26 mouse cellular contexts compared by ENCODE assay signal in the genomic region with DNA sequence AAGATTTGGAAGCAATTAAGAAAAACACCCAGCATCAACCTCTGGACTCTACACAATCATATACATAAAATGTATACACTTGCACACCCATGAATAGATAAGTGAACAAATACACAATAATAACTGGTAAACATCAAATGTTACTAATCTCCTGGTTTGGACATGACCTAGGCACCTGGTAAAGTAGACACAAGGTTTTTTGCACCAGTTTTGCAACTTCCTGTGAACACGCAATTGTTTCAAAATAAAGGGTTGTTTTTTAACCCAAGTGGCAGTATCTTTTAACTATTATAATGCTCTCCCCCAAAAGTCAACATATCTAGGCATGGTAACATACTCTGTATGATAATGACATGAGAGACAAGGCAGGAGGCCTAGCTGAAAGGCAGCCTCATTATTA. TPM values are rescaled to one million over a fixed set of nuclear protein-coding genes. Genes with fewer than 3 reads are reported as not detected.
A peak's percentile ranks its signal among the peaks of the same experiment; 100 is the strongest.
DNase-seq lines count a peak whose midpoint lies in the region; ATAC-seq and TF ChIP-seq lines count a peak whose summit lies in the region.
"Had no signal": no experiment of that assay in that cellular context is flagged by ENCODE, and none has a peak within 500 bp of the region (broad histone marks: within the 10 kb centered on the region; RNA-seq: fewer than 3 reads in every experiment).

No protein-coding gene starts in this region.

- no peak overlapping the region for H3K4me3 ChIP-seq in liver, adult 2 months (ENCODE audit: insufficient read depth, low read depth, low read length)
- H3K4me3 ChIP-seq in liver, embryonic 12.5 days: no peak overlapping the region
- H3K4me3 ChIP-seq in liver, embryonic 16.5 days (ENCODE audit: low read depth, low read length): no peak overlapping the region
- no peak overlapping the region for H3K4me3 ChIP-seq in liver, embryonic 11.5 days (ENCODE audit: low read depth, low read length)
- no peak overlapping the region for H3K4me3 ChIP-seq in liver, postnatal 0 days (ENCODE audit: low read depth, low read length)
- no peak overlapping the region for H3K4me3 ChIP-seq in limb, embryonic 10.5 days
- H3K4me3 ChIP-seq: embryonic facial prominence, embryonic 10.5 days; embryonic facial prominence, embryonic 12.5 days; forebrain, embryonic 13.5 days; forebrain, embryonic 15.5 days had no signal

- TF ChIP-seq EP300 in liver, postnatal 0 days (IDR thresholded peaks at IDR 0.05; ENCODE audit: low read depth): no peak

- TF ChIP-seq POLR2A in liver, adult 2 months (IDR thresholded peaks at IDR 0.05; ENCODE audit: extremely low read depth, insufficient read depth, low read length): no peak

- no peak for TF ChIP-seq CTCF in liver, adult 2 months (IDR thresholded peaks at IDR 0.05; ENCODE audit: low read depth, low read length)
- TF ChIP-seq CTCF in liver, postnatal 0 days (IDR thresholded peaks at IDR 0.05; ENCODE audit: low read depth): no peak

- peak; percentile 82 for DNase-seq in liver, adult 2 months (ENCODE audit: extremely low read depth, low read depth, low spot score)
- no peak for DNase-seq in liver, embryonic 11.5 days (ENCODE audit: low spot score)
- no peak for DNase-seq in liver, postnatal 0 days
- DNase-seq in limb, embryonic 10.5 days (ENCODE audit: low spot score): no peak
- DNase-seq in frontal cortex, postnatal 25 days (ENCODE audit: low spot score in 2 of 2): no peak
- DNase-seq: adrenal gland, adult 8-10 months; adrenal gland, postnatal 14 days; adrenal gland, postnatal 36 days; B cell, adult 2 months; cerebellum, adult 11 months; cerebellum, adult 18-20 months; cerebellum, adult 8-10 months; cerebellum, adult 9-11 months; cerebellum, postnatal 14 days; cerebellum, postnatal 36 days; embryo, embryonic 11 days had no signal

- ATAC-seq in liver, embryonic 12.5 days: no peak
- no peak for ATAC-seq in liver, embryonic 16.5 days (ENCODE audit: low read depth)
- no peak for ATAC-seq in liver, embryonic 11.5 days (replicated peaks; ENCODE audit: low FRiP score)
- peak; percentile 53 for ATAC-seq in liver, postnatal 0 days
- ATAC-seq: activated CD4-positive, CD25-positive, alpha-beta regulatory T cell, adult 4 months; CD4-positive, CD25-positive, alpha-beta regulatory T cell, adult 4 months; forebrain, embryonic 13.5 days; forebrain, embryonic 15.5 days; Patski had no signal

- H3K4me1 ChIP-seq in liver, adult 2 months (ENCODE audit: control insufficient read depth, insufficient read depth, low read length): peaks cover 12% of the 10 kb centered on the region
- H3K4me1 ChIP-seq in liver, embryonic 12.5 days: peaks cover 47% of the 10 kb centered on the region
- peaks cover 15% of the 10 kb centered on the region for H3K4me1 ChIP-seq in liver, embryonic 16.5 days (ENCODE audit: control insufficient read depth, low read depth, low read length)
- H3K4me1 ChIP-seq in liver, embryonic 11.5 days (replicated peaks; ENCODE audit: control insufficient read depth, insufficient read depth, low read length): peaks cover 19% of the 10 kb centered on the region
- peaks cover 29% of the 10 kb centered on the region for H3K4me1 ChIP-seq in liver, postnatal 0 days (ENCODE audit: insufficient read depth)
- H3K4me1 ChIP-seq in limb, embryonic 10.5 days: peaks cover 7% of the 10 kb centered on the region

- H3K79me2 ChIP-seq in liver, adult 2 months (ENCODE audit: control insufficient read depth, insufficient read depth, low read length): peaks cover 60% of the 10 kb centered on the region

- peak overlapping the region; percentile 93 for H3K27ac ChIP-seq in liver, adult 2 months (replicated peaks; ENCODE audit: insufficient read depth, low read depth, low read length)
- no peak overlapping the region for H3K27ac ChIP-seq in liver, embryonic 12.5 days
- H3K27ac ChIP-seq in liver, embryonic 16.5 days (ENCODE audit: low read length): peak overlapping the region; percentile 45; the same call in 1 of the 2 replicates
- no peak overlapping the region for H3K27ac ChIP-seq in liver, embryonic 11.5 days (ENCODE audit: low read depth, low read length)
- H3K27ac ChIP-seq in liver, postnatal 0 days (ENCODE audit: low read depth): peak overlapping the region; percentile 77
- H3K27ac ChIP-seq in limb, embryonic 10.5 days: no peak overlapping the region
- H3K27ac ChIP-seq: embryonic facial prominence, embryonic 10.5 days; embryonic facial prominence, embryonic 12.5 days; forebrain, embryonic 13.5 days; forebrain, embryonic 15.5 days had no signal

- 8% methylated on average over 1 of the region's 1 CpGs for WGBS in liver, adult 2 months
- 74% methylated on average over 1 of the region's 1 CpGs for WGBS in liver, embryonic 12.5 days (ENCODE audit: insufficient replicate concordance)
- WGBS in liver, embryonic 16.5 days (ENCODE audit: insufficient replicate concordance): 62% methylated on average over 1 of the region's 1 CpGs
- 84% methylated on average over 1 of the region's 1 CpGs for WGBS in liver, embryonic 11.5 days
- 34% methylated on average over 1 of the region's 1 CpGs for WGBS in liver, postnatal 0 days (ENCODE audit: insufficient replicate concordance)
- WGBS in limb, embryonic 10.5 days: 90% methylated on average over 1 of the region's 1 CpGs

- H3K27me3 ChIP-seq in liver, adult 2 months (ENCODE audit: control insufficient read depth, insufficient read depth, low read length): no peaks in the 10 kb centered on the region
- no peaks in the 10 kb centered on the region for H3K27me3 ChIP-seq in liver, embryonic 12.5 days (replicated peaks)
- no peaks in the 10 kb centered on the region for H3K27me3 ChIP-seq in liver, embryonic 16.5 days (ENCODE audit: control insufficient read depth, insufficient read depth, low read depth, low read length)
- H3K27me3 ChIP-seq in liver, embryonic 11.5 days (replicated peaks; ENCODE audit: control insufficient read depth, insufficient read depth, low read length): no peaks in the 10 kb centered on the region
- H3K27me3 ChIP-seq in liver, postnatal 0 days (ENCODE audit: insufficient read depth, low read length): no peaks in the 10 kb centered on the region
- no peaks in the 10 kb centered on the region for H3K27me3 ChIP-seq in limb, embryonic 10.5 days (ENCODE audit: low read depth, poor library complexity, severe bottlenecking)
- H3K27me3 ChIP-seq: CH12.LX; embryonic facial prominence, embryonic 12.5 days; forebrain, embryonic 13.5 days; forebrain, embryonic 15.5 days; Patski had no signal

- peak overlapping the region; percentile 21; the same call in 1 of the 2 replicates for H3K9ac ChIP-seq in liver, adult 2 months (ENCODE audit: low read depth, low read length)
- no peak overlapping the region for H3K9ac ChIP-seq in liver, embryonic 12.5 days
- H3K9ac ChIP-seq in liver, embryonic 16.5 days (ENCODE audit: low read depth, low read length): no peak overlapping the region
- no peak overlapping the region for H3K9ac ChIP-seq in liver, embryonic 11.5 days (ENCODE audit: low read depth, low read length)
- H3K9ac ChIP-seq in liver, postnatal 0 days (replicated peaks): no peak overlapping the region
- H3K9ac ChIP-seq: embryonic facial prominence, embryonic 12.5 days; forebrain, embryonic 13.5 days; forebrain, embryonic 15.5 days had no signal

- no peak overlapping the region for H3K4me2 ChIP-seq in liver, embryonic 12.5 days
- no peak overlapping the region for H3K4me2 ChIP-seq in liver, embryonic 16.5 days (ENCODE audit: low read depth, low read length)
- no peak overlapping the region for H3K4me2 ChIP-seq in liver, embryonic 11.5 days
- H3K4me2 ChIP-seq in liver, postnatal 0 days (ENCODE audit: low read depth, low read length): no peak overlapping the region
- H3K4me2 ChIP-seq: embryonic facial prominence, embryonic 12.5 days; forebrain, embryonic 13.5 days; forebrain, embryonic 15.5 days had no signal

- H3K36me3 ChIP-seq in liver, adult 2 months (ENCODE audit: control insufficient read depth, insufficient read depth, low read length): no peaks in the 10 kb centered on the region
- H3K36me3 ChIP-seq in liver, embryonic 12.5 days: peaks cover 27% of the 10 kb centered on the region
- H3K36me3 ChIP-seq in liver, embryonic 16.5 days (ENCODE audit: control insufficient read depth, insufficient read depth): no peaks in the 10 kb centered on the region; the same call in 1 of the 2 replicates
- peaks cover 8% of the 10 kb centered on the region; the same call in 1 of the 2 replicates for H3K36me3 ChIP-seq in liver, embryonic 11.5 days (ENCODE audit: control insufficient read depth, insufficient read depth, low read length)
- no peaks in the 10 kb centered on the region for H3K36me3 ChIP-seq in liver, postnatal 0 days (replicated peaks; ENCODE audit: insufficient read depth, low read length)
- peaks cover 26% of the 10 kb centered on the region for H3K36me3 ChIP-seq in limb, embryonic 10.5 days
- H3K36me3 ChIP-seq: forebrain, embryonic 15.5 days had no signal

- no peaks in the 10 kb centered on the region for H3K9me3 ChIP-seq in liver, embryonic 12.5 days (replicated peaks)
- no peaks in the 10 kb centered on the region for H3K9me3 ChIP-seq in liver, embryonic 16.5 days (replicated peaks; ENCODE audit: control insufficient read depth, low read length)
- no peaks in the 10 kb centered on the region for H3K9me3 ChIP-seq in liver, embryonic 11.5 days (ENCODE audit: control insufficient read depth, low read length)
- no peaks in the 10 kb centered on the region for H3K9me3 ChIP-seq in liver, postnatal 0 days (ENCODE audit: low read length)
- no peaks in the 10 kb centered on the region for H3K9me3 ChIP-seq in limb, embryonic 10.5 days (replicated peaks)
- H3K9me3 ChIP-seq: embryonic facial prominence, embryonic 10.5 days; embryonic facial prominence, embryonic 12.5 days; forebrain, embryonic 13.5 days; forebrain, embryonic 15.5 days had no signal

RNA-seq across cellular contexts. Expression of a gene that starts 10.8 kb away (rescaled TPM):
- total RNA-seq in liver, adult 2 months (2014; rRNA removed): 15.0 and 25.9 TPM in 2 replicates
- polyA plus RNA-seq in liver, adult 2 months (2012; rRNA removed): 65.5 and 79.2 TPM in 2 replicates
- polyA plus RNA-seq in liver, embryonic 12.5 days (2016; fragmentation: Nextera tagmentation; extraction: Ambion mirVana): 38.0 and 39.8 TPM in 2 replicates
- 12.2 and 17.7 TPM in 2 replicates for polyA plus RNA-seq in liver, embryonic 16.5 days (2015; fragmentation: Nextera tagmentation; extraction: Ambion mirVana)
- polyA plus RNA-seq in liver, embryonic 11.5 days (2014; fragmentation: Nextera tagmentation; extraction: Ambion mirVana): 58.7 and 59.7 TPM in 2 replicates
- polyA plus RNA-seq in liver, postnatal 0 days (2015; fragmentation: Nextera tagmentation; extraction: Ambion mirVana): 12.7 and 15.1 TPM in 2 replicates
- polyA plus RNA-seq in limb, embryonic 10.5 days (2016; fragmentation: Nextera tagmentation; extraction: Ambion mirVana): 74.7 and 80.1 TPM in 2 replicates

Comparison
In these comparisons a context has a peak if more than half of its experiments do, and no peak if none do; other contexts are left out.
1. H3K27ac ChIP-seq: peak in liver, adult 2 months (single experiment), liver, embryonic 16.5 days (single experiment) and liver, postnatal 0 days (single experiment); none in liver, embryonic 12.5 days (single experiment), liver, embryonic 11.5 days (single experiment) and limb, embryonic 10.5 days (single experiment).